Mouse (Mus musculus) right cerebral cortex, postnatal 36 days (tissue): ENCODE measurements around the gene Erc2.

Source experiments
- DNase-seq, 2 experiments: peaks; one replicate each; pipeline ENCODE4 v3.0.0; 2022; ENCODE audit warnings: low spot score in 2 of 2, mixed read lengths in 1 of 2

Erc2 gene

DNA sequence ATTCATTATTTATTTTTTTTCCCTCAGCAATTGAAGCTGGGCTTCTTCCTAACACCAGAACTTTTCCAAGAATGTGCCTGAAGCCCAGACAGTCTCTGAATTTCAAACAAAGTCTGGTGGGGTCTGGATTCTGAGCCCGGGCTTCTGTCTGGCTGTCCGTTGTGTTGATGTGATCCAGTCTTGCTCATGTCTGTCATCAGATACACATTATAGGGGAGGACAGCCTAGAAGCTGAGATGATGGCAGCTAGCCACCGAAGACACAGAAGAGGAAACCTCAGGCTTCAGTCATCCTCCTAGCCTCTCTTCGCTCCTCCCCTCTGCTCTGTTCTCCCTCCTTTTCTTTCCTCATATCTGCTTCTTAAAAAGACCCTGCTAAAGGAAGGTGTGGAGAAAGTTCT, 551.5 kb downstream of the Erc2 start:
- DNase-seq, result no peak

DNA sequence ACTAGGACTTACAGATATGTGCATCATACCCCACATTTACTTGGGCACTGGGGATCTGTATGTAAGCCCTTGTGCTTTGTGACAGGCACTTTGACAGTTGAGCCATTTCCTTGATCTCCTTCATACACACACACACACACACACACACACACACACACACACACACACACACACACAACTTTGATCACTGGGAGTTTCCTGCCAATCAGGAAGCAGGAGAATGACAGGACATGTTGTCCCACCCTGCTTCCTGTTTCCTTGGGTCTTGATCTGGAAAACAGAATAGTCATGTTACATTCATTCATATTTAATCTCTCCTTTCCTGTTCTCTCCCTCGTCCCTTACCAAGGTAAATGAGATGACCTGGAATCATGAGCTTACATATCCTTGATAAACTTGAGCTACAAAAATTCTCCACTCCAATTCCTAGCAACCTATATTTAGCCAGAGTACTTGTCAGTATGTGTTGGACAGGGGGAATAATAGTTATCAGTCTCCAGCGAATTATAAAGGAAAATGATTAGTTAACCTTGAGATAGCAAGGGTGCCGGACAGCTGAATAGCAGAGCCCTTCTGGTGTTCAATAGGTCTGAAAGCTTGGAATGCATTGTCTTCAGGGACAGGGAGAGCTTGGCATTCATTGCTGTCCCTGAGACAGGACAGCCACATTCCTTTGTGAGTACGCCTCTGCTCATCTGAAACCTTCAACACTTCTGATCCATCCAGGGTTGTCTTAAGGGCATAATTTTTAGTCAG, 559.0 kb downstream of the Erc2 start:
- no peak for DNase-seq

- no peak for DNase-seq
These were observed 570.6 kb downstream of the Erc2 start for GRCm38 (mm10) chr14:28192711-28193364.

- DNase-seq, result no peak
These were observed 581.6 kb downstream of the Erc2 start for GRCm38 (mm10) chr14:28203874-28204273.

DNA sequence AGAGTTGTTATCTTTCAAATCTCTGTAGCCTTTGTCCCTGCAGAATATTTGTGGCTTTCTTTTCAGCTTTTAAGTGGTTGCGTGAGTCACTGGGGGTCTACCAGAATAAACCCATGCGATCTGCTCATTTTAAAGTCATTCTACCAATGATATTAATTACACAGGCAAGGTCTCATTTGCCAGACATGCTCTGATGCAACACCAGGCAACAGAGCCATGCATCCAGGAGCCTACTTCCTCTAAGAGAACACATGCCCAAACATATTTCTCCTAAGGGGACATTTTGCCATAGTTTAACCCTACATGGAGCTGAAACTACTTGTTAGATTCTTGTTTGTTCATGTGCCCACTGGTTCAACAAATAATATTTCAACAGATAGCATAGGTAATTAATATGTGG, 584.1 kb downstream of the Erc2 start:
- DNase-seq, result no peak

GRCm38 (mm10) chr14:28225550-28225949, 603.3 kb downstream of the Erc2 start:
- DNase-seq, result peak in 1 of 2 experiments; percentile 28

GRCm38 (mm10) chr14:28230563-28230962, 608.3 kb downstream of the Erc2 start:
- DNase-seq, result no peak

DNA sequence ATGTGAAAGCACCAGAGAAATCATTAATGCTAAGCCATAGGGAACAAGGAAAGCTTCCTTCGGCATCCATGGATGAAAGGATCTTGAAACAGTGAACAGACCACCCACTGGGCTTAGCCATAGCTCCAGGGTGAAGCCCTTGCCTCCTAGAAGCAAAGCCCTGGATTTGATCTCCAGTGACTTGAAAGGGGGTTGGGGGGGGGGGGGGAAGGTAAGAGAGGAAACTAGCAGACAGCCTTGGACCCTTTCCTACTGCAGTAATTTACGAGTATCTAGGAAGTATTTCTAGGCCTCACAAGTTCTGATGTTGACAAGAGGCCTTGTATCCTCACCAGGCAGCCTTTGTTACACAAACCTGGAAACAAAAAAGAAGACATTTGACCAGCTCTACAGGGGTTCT, 609.0 kb downstream of the Erc2 start:
- no peak for DNase-seq

GRCm38 (mm10) chr14:28238336-28239048, 616.3 kb downstream of the Erc2 start:
- DNase-seq, result no peak

GRCm38 (mm10) chr14:28240111-28240510, 617.9 kb downstream of the Erc2 start:
- no peak for DNase-seq

DNA sequence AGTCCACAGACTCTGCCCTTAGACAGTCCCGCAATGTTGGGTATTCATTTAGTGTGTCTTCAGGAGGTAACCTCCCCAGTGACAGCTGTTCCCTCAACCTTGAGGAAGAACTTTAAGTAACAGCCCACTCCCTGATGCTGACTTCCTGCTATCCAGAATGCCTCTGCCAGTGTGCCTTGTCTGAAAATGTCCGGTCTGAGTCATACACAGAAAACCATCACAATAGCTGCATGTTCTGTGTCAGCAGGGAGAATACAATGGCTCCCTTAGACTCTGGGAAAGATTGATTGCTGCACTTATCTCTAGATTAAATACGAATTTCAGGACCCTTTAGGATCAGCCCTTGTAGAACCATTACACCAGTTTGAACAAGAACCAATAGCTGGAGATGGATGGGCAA, 620.5 kb downstream of the Erc2 start:
- DNase-seq, result no peak

DNA sequence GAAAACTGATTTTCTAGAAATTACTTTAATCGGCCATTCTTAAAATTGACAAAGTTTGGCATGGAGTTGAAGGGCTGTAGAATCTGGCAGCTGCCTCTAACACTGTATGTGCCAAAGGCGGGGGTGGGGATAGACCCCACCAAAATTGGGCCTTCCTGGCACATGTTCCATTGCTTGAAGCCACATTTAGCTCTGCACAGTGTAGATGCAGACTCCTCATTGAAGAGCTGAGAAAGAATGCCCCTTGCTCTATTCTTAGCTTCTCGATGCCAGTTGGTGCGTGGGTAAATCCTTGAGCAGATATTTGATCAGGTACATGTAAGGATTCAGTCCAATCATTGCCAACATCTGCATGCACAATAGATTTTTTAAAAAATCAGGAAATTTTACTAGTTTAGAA, 621.2 kb downstream of the Erc2 start:
- no peak for DNase-seq

- no peak for DNase-seq
These were observed 640.5 kb downstream of the Erc2 start for GRCm38 (mm10) chr14:28262706-28263105.

- DNase-seq, result no peak
These were observed 645.1 kb downstream of the Erc2 start for GRCm38 (mm10) chr14:28267367-28267766.

- DNase-seq, result no peak
These were observed 649.6 kb downstream of the Erc2 start for GRCm38 (mm10) chr14:28271846-28272245.

GRCm38 (mm10) chr14:28273669-28274068, 651.4 kb downstream of the Erc2 start:
- no peak for DNase-seq

GRCm38 (mm10) chr14:28274826-28275225, 652.6 kb downstream of the Erc2 start:
- DNase-seq, result no peak

DNA sequence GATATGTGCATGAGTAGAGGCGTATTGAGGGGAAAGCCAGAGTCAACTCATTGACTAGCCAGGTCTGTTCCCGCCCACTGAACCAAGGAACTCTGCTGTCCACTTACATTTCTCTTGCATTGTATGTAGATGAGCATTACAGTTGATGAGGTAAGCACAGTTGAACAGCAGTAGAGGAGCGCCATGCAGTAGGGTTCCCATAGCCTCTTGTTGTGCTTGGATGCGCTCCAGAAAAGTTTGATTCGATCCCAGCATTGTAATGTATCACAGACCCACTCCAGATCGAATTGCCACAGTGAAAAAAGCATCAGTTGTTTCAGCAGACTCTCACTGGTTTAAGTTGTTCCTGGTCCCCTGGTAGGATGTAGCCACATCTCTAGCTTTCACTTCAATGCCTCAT, 656.7 kb downstream of the Erc2 start:
- no peak for DNase-seq

DNA sequence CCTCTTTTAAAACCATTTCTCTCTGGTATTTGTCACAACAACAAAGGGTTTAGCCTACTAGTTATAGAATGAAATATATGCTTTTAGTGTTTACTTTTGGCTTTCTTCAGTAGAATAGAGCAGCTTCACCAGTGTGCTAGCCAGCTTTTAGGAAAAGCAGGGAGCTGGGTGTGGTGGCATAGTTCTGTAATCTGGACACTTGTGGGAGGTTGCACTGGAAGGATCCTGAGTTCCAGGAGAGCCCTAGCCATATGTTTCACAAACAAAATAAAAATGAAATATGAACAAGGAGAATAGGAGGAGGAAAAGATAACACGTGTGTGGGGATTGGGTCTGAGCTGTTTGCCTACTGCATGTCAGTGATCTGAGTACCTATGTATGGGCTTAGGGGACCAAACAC, 658.1 kb downstream of the Erc2 start:
- DNase-seq, result no peak

DNA sequence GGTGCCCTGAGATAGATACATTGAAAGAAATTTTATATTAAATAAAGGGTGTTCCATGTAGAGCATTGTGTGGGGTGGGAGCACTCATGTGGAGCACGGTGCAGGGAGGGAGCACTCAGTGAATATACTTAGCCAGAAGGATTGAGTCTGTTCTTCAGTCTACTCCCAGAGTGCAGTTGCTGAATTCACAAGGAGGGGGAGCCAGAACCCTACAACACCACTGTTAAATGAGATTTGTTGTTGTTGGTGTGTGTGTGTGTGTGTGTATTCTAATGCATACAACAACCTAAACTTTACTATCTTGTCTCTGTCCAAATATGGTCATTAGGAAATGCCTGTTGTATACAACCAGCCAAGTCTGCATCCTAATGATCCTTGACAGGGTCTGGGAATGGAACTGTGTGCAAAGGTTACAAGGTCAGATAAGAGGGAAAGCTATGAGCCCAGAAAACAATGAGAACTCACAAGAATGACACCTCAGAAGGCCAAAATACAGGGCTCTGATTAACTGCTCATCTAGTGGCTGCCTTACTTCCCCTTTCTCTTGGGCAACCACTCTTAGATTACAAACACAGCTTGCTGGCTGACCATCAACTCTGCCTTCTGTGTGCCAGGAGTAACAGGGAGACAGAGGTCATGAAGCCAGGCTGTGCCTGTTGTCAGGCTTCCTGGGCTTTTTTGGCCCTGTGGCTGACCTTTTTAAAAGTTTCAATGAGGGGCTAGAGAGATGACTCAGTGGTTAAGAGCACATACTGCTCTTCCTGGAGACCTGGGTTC, 661.3 kb downstream of the Erc2 start:
- no peak for DNase-seq

- DNase-seq, result no peak
These were observed 664.3 kb downstream of the Erc2 start for GRCm38 (mm10) chr14:28286511-28286910.

- DNase-seq, result no peak
These were observed 666.0 kb downstream of the Erc2 start for GRCm38 (mm10) chr14:28288196-28288595.
